Mouse (Mus musculus) liver, adult (tissue): ENCODE measurements at regions not wholly inside any gene's neighbourhood (a gene's known extent, or its start where the extent isn't known, plus 50 kb on each side); places are given as distances from the start of the nearest gene placed in this dataset.

Experiments
- GATA4 ChIP-seq: IDR thresholded peaks from 2 replicates; pipeline ENCODE4 v1.6.1; 2014; ENCODE audit warnings: mild to moderate bottlenecking, low read length; ENCODE audit not compliant: insufficient replicate concordance

- no peak for TF ChIP-seq GATA4
These were observed 358.9 kb downstream of the Bcor start for GRCm38 (mm10) chrX:11801208-11801607.

- no peak for TF ChIP-seq GATA4
These were observed 358.5 kb downstream of the Bcor start for GRCm38 (mm10) chrX:11801621-11802020.

- no peak for TF ChIP-seq GATA4
These were observed 357.9 kb downstream of the Bcor start for GRCm38 (mm10) chrX:11802074-11802899.

- TF ChIP-seq GATA4 = no peak
These were observed 356.9 kb downstream of the Bcor start for GRCm38 (mm10) chrX:11803239-11803638.

GRCm38 (mm10) chrX:11806896-11807252 lies 353.3 kb downstream of the Bcor start:
- no peak for TF ChIP-seq GATA4

GRCm38 (mm10) chrX:11807253-11807882 lies 352.8 kb downstream of the Bcor start:
- no peak for TF ChIP-seq GATA4

- TF ChIP-seq GATA4 = no peak
These were observed 352.3 kb downstream of the Bcor start for GRCm38 (mm10) chrX:11807883-11808262.

- no peak for TF ChIP-seq GATA4
These were observed 351.2 kb downstream of the Bcor start for GRCm38 (mm10) chrX:11808911-11809310.

GRCm38 (mm10) chrX:11814861-11815260 lies 345.3 kb downstream of the Bcor start:
- no peak for TF ChIP-seq GATA4

- TF ChIP-seq GATA4 = no peak
These were observed 344.3 kb downstream of the Bcor start for GRCm38 (mm10) chrX:11815864-11816263.

- TF ChIP-seq GATA4 = no peak
These were observed 341.5 kb downstream of the Bcor start for GRCm38 (mm10) chrX:11818634-11819033.

- TF ChIP-seq GATA4 = no peak
These were observed 339.0 kb downstream of the Bcor start for GRCm38 (mm10) chrX:11821165-11821564.

GRCm38 (mm10) chrX:11821880-11822768 lies 338.0 kb downstream of the Bcor start:
- no peak for TF ChIP-seq GATA4

- no peak for TF ChIP-seq GATA4
These were observed 334.2 kb downstream of the Bcor start for GRCm38 (mm10) chrX:11825948-11826347.

- no peak for TF ChIP-seq GATA4
These were observed 333.3 kb downstream of the Bcor start for GRCm38 (mm10) chrX:11826737-11827408.
